Mouse (Mus musculus) olfactory bulb, adult 2 months (tissue): Measurements from ENCODE around the gene Rnf220. TPM values are rescaled to one million over a fixed set of nuclear protein-coding genes. Genes with fewer than 3 reads are reported as not detected.

ENCODE experiments used
- H3K27ac ChIP-seq: fragments of 200-500 bp; 2 replicates; pipeline ENCODE4 v1.5.1; 2012; ENCODE audit warnings: low read depth, low read length; ENCODE audit not compliant: insufficient read depth
- H3K4me1 ChIP-seq: fragments of 200-500 bp; 2 replicates; pipeline ENCODE4 v1.6.1; 2012; ENCODE audit warnings: low read length; ENCODE audit not compliant: control insufficient read depth, insufficient read depth
- H3K4me3 ChIP-seq: fragments of 200-500 bp; 2 replicates; pipeline ENCODE4 v1.5.1; 2012; ENCODE audit warnings: mild to moderate bottlenecking, low read depth, low read length, moderate library complexity; ENCODE audit not compliant: insufficient read depth
- CTCF ChIP-seq: fragments of 200-500 bp; IDR thresholded peaks from 2 replicates; pipeline ENCODE4 v1.5.1; 2012; ENCODE audit warnings: low read depth, mild to moderate bottlenecking, low read length, moderate library complexity; ENCODE audit not compliant: insufficient read depth
- POLR2A ChIP-seq: fragments of 200-500 bp; IDR thresholded peaks from 2 replicates; pipeline ENCODE4 v1.6.1; 2012; ENCODE audit warnings: mild to moderate bottlenecking, low read depth, low read length, moderate library complexity; ENCODE audit not compliant: insufficient read depth
- WGBS: fragments of 180-500 bp; shearing (Covaris S2); methylation state at CpG from one replicate; pipeline ENCODE4 v1.1.7; 2018; 5-methylcytosine and 5-hydroxymethylcytosine counted together
- polyA plus RNA-seq: library from polyadenylated mRNA; stranded (reverse); fragments of >200 nt; gene quantifications from 2 replicates; pipeline ENCODE4 v1.2.4, GENCODE M21; 2012; ENCODE audit warnings: low replicate concordance; ENCODE audit not compliant: missing spikeins, insufficient read depth, insufficient read length

Rnf220 gene
- polyA plus RNA-seq, 1 experiment: not detected

DNA sequence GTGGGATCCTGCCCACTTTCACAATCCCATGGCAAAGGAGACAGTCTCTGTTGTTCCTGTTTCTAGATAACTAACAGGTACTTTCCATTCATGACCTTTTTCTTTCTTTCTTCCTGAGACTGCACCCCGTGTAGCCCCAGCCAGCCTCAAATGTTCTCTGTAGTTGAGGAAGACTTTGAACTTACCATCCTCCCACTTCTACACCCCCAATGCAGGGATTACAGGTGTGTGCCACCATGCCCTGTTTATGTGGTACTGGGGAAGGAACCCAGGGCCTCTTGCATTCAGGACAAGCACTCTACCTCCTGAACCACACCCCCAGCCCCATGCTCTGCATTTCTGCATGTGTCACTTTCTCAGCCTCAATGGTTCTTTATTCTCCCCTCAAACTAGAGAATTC is 47.7 kb downstream of the Rnf220 start:
- no peaks in the 10 kb centered on the region for H3K4me1 ChIP-seq
- H3K27ac ChIP-seq: no peak overlapping the region
- 84% methylated on average over 1 of the region's 1 CpGs for WGBS
- no peak for TF ChIP-seq POLR2A
- H3K4me3 ChIP-seq: no peak overlapping the region

DNA sequence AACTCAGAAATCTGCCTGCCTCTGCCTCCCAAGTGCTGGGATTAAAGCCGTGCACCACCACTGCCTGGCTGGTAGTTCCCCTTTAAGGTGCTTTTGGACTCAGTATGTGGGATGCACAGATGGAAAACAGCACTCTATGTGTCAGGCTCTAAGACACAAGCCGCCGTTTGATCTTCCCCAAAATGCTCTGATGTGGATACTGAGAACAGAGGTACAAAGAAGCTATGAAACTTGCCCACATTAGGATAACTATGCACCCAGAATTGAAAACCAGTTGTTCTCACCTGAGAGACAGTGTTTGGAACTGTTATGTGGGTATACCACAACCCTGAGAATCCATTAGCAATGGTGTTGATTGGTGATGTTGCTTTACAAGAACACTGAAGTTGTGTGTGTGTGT is 48.9 kb downstream of the Rnf220 start:
- H3K4me3 ChIP-seq: no peak overlapping the region
- H3K4me1 ChIP-seq: no peaks in the 10 kb centered on the region
- no peak overlapping the region for H3K27ac ChIP-seq
- no peak for TF ChIP-seq CTCF
- TF ChIP-seq POLR2A: no peak
- 90% methylated on average over 3 of the region's 3 CpGs for WGBS

GRCm38 (mm10) chr4:117445516-117446207 is 51.2 kb downstream of the Rnf220 start:
- WGBS: 87% methylated on average over 19 of the region's 19 CpGs
- TF ChIP-seq CTCF (no peak), POLR2A (no peak)
- Histone ChIP-seq H3K4me1 (no peaks in the 10 kb centered on the region), H3K4me3 (no peak overlapping the region), H3K27ac (no peak overlapping the region)

- TF ChIP-seq POLR2A (no peak), CTCF (no peak)
- Histone ChIP-seq H3K4me1 (peaks cover 4% of the 10 kb centered on the region; the same call in 1 of the 2 replicates), H3K27ac (no peak overlapping the region), H3K4me3 (no peak overlapping the region)
- WGBS: 86% methylated on average over 3 of the region's 3 CpGs
These were observed 57.9 kb downstream of the Rnf220 start for GRCm38 (mm10) chr4:117438919-117439318.

DNA sequence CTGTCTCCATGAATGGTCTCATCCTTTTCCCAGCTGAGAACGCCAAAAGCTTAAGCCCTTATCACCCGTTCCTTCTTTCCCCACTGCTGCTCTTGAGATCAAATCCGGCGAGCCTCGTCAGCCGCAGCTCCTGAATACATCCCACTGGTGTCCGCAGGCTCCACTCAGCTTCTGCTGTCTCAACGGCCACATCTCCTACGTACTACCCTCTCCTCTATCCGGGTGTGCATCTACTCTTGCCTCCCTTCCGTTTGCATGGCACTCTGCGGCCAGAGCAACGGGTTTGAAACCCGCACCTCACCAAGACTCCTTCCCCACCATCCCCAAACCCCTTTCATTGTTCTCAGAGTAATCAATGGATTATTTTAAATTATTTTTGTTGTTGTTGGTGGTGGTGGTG is 58.8 kb downstream of the Rnf220 start:
- peaks cover 4% of the 10 kb centered on the region; the same call in 1 of the 2 replicates for H3K4me1 ChIP-seq
- 91% methylated on average over 14 of the region's 14 CpGs for WGBS
- no peak overlapping the region for H3K27ac ChIP-seq
- H3K4me3 ChIP-seq: no peak overlapping the region
- TF ChIP-seq POLR2A (no peak), CTCF (no peak)

DNA sequence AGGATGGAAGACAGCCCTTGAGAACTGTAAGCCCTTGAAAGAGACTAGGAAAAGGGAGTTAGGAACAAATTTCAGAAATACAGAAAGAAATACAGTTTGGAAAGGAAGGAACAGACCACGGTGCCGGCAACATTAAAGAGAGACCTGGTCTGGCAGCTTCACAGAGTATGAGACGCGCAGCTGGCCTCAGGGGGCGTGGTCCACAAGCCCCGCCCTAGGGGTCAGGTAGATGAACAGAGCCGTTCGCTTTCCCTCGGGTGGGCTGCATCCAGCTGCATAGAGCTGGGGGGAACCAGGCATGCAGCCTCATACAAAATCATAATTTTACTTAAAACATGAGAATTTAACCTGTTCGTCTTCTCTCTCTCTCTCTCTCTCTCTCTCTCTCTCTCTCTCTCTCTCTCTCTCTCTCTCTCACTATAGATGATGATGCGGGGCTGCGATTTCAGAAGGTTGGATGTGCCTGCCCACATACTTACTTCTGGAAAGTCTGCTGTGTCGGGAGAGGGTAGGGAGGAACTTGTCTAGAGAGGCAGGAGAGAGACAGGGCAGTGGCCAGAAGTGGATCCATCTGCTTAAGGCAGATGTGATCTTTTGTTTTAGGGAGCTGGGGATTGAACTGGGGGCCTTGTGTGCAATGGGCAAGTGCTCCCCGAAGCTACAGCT is 59.7 kb downstream of the Rnf220 start:
- no peak for TF ChIP-seq CTCF
- TF ChIP-seq POLR2A: no peak
- 40% methylated on average over 14 of the region's 14 CpGs for WGBS
- peaks cover 4% of the 10 kb centered on the region; the same call in 1 of the 2 replicates for H3K4me1 ChIP-seq
- no peak overlapping the region for H3K27ac ChIP-seq
- no peak overlapping the region for H3K4me3 ChIP-seq

DNA sequence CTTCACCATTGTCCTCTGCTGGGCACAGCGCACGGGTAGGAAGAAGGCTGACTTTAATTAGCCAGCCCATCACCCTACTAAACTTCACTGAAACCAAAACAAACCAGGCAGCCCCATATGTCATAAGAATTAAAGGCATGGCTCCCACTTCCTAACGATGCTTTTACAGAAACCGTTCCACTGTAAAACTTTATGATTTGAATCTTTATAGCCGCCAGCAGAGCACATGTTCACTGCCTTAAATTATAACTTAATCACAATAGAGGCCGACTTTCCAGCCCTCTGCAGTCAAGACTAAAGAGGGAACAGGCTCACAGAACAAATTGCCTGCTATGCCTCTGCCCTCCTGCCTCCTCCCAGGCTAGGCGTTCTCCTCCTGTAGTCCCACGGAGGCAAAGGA is 62.5 kb downstream of the Rnf220 start:
- H3K4me1 ChIP-seq: peaks cover 4% of the 10 kb centered on the region; the same call in 1 of the 2 replicates
- WGBS: 55% methylated on average over 8 of the region's 8 CpGs
- H3K4me3 ChIP-seq: no peak overlapping the region
- TF ChIP-seq POLR2A: no peak
- H3K27ac ChIP-seq: no peak overlapping the region

DNA sequence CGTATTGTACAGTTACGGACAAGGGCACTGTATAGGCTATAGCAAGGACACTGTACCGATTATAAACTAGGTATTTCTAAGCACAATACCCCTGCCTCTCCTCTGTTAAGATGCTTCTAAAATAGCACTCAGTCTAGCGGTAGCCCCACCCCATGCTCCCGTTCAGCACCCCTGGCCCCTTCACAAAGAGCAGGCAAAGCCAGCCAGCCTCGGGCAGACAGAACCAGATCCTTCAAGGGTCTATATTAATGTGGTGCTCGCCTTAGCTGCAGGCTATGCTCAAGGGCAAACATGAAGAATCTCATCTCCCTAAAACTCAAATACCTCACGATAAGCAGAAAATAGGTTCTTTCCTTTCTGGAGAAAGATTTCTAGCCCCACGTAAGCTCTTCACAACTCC is 67.2 kb downstream of the Rnf220 start:
- Histone ChIP-seq H3K27ac (no peak overlapping the region), H3K4me3 (no peak overlapping the region), H3K4me1 (peaks cover 10% of the 10 kb centered on the region)
- WGBS: 76% methylated on average over 9 of the region's 9 CpGs
- TF ChIP-seq CTCF: no peak
- TF ChIP-seq POLR2A: no peak

DNA sequence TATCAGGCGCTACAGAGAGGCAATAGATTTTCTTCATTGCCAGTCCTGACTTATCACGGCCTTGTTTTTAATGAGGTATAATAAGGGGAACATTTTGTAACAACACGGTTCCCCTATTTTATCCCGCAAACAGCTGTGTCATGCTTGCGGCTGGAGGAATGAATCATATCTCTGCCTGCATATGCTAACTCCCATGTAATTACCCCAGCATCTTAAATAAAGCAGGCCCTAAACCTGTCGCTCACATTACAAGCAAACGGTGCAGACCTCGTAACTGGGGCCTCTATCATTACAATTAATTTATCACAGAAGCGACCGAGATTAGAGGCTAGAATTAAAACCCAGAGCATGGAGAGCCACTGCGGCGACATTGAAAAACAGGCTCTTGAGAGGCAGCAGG is 69.3 kb downstream of the Rnf220 start:
- Histone ChIP-seq H3K27ac (no peak overlapping the region), H3K4me1 (peaks cover 9% of the 10 kb centered on the region), H3K4me3 (no peak overlapping the region)
- WGBS: 36% methylated on average over 12 of the region's 12 CpGs
- TF ChIP-seq CTCF (no peak), POLR2A (no peak)
